Mouse (Mus musculus): ENCODE results near the gene Dennd5a.

Gene Dennd5a

GRCm38 (mm10) chr7:109891786-109892185, 68.5 kb downstream of the Dennd5a start:
- ATAC-seq (ENCODE audit: insufficient number of reproducible peaks, low FRiP score, low TSS enrichment), result no peak

DNA sequence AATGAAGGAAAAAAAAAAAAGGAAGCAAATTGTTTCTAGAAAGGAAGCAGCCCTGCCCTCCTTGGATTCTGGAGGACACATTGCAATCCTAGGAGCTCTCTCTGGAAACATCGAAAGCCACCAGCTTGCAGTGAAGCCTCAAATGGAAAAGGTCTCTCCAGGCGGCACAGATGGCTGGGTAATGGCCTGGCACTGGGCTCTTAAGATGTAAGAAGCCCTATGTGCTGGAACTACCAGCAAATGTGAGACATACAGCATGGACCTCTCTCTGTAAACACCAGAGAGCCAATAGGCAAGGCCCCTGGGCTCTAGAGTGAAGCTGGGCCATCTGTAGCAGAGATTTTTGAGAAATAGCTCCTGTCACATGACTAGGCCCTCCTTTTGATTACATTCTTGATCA, 70.0 kb downstream of the Dennd5a start:
- ATAC-seq (ENCODE audit: insufficient number of reproducible peaks, low FRiP score, low TSS enrichment), result peak; percentile 69; the same call in 1 of the 2 replicates

DNA sequence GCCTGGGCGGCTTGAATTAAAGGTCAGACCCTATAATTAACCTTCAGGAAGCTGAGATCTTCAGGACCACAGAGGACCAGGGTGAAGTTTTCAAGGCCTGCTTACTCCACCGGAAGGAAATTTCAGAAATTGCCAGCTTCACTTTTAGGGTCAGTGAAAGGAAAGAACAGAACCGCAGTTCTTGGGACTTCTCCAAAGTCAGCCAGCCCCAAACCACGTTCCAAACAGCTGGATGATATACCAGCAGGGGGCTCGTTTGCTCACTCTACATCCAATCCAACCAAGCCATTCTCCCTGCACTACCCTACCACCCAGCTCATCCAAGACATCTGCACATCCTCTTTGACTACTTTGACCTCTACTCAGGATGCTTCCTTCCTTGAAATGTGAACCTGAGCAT, 71.0 kb downstream of the Dennd5a start:
- ATAC-seq (ENCODE audit: insufficient number of reproducible peaks, low FRiP score, low TSS enrichment), result no peak

- no peak for ATAC-seq (ENCODE audit: insufficient number of reproducible peaks, low FRiP score, low TSS enrichment)
These were observed 74.0 kb downstream of the Dennd5a start for GRCm38 (mm10) chr7:109886249-109886648.

- no peak for ATAC-seq (ENCODE audit: insufficient number of reproducible peaks, low FRiP score, low TSS enrichment)
These were observed 77.7 kb downstream of the Dennd5a start for GRCm38 (mm10) chr7:109882574-109882973.

GRCm38 (mm10) chr7:109881561-109882099, 78.6 kb downstream of the Dennd5a start:
- ATAC-seq (ENCODE audit: insufficient number of reproducible peaks, low FRiP score, low TSS enrichment), result no peak

- no peak for ATAC-seq (ENCODE audit: insufficient number of reproducible peaks, low FRiP score, low TSS enrichment)
These were observed 81.1 kb downstream of the Dennd5a start for GRCm38 (mm10) chr7:109879158-109879557.

- no peak for ATAC-seq (ENCODE audit: insufficient number of reproducible peaks, low FRiP score, low TSS enrichment)
These were observed 84.2 kb downstream of the Dennd5a start for GRCm38 (mm10) chr7:109876085-109876484.

GRCm38 (mm10) chr7:109875598-109875997, 84.7 kb downstream of the Dennd5a start:
- ATAC-seq (ENCODE audit: insufficient number of reproducible peaks, low FRiP score, low TSS enrichment), result no peak

DNA sequence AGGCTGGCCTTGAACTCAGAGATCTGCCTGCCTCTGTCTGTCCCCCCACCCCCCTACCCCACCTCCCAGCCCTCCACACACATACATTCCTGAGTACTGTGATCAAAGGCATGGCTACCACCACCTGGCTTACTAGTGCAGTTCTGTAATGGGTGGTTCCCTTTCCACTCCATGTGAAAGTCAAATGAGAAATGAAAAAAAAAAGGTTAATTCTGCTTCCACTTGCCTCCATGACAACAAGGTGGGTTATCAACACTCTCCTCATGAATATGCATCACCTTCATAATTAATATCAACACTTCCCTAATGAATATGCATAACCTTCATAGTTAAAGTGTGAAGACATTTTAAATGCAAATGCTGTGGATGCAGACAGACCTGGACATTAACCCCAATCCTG, 85.2 kb downstream of the Dennd5a start:
- no peak for ATAC-seq (ENCODE audit: insufficient number of reproducible peaks, low FRiP score, low TSS enrichment)

DNA sequence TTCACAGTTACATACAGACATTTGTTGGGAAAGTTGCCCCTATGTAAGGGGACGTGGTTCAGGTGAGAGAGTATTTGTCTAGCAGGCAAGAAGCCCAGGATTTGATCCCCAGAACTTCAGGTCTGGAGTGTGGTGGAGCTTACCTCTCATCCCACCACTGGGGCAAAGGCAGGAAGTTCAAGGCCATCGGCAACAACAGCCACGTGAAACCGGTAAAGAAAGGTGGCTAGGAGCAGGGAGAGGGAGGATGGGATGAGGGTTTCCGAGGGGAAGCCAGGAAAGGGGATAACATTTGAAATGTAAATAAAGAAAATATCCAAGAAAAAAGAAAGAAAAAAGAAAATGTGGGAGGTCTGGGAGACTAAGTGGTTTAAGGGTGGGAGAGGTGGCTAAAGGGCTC, 87.1 kb downstream of the Dennd5a start:
- no peak for ATAC-seq (ENCODE audit: insufficient number of reproducible peaks, low FRiP score, low TSS enrichment)

DNA sequence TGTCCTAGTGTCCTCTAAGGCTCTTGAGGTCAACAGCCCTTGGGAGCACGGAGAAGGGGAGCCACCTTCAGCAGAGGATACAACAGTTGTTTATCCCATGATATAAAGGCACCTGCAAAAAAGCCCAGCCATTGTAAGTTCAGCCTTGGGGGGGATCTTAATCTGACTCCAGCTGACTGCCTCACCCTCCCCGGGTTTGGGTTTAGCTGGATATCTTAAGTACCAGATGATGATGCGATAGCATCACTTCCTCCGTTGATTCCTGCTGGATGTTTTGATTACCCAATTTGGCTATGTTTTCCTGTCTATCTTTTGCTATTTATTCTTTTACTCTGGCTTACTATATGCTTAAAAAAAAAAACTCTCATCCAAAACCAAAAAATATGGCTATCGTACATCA, 89.0 kb downstream of the Dennd5a start:
- no peak for ATAC-seq (ENCODE audit: insufficient number of reproducible peaks, low FRiP score, low TSS enrichment)

- no peak for ATAC-seq (ENCODE audit: insufficient number of reproducible peaks, low FRiP score, low TSS enrichment)
These were observed 91.8 kb downstream of the Dennd5a start for GRCm38 (mm10) chr7:109868498-109868897.

- no peak for ATAC-seq (ENCODE audit: insufficient number of reproducible peaks, low FRiP score, low TSS enrichment)
These were observed 93.6 kb downstream of the Dennd5a start for GRCm38 (mm10) chr7:109866643-109867042.

- no peak; the same call in 1 of the 2 replicates for ATAC-seq (ENCODE audit: insufficient number of reproducible peaks, low FRiP score, low TSS enrichment)
These were observed 94.7 kb downstream of the Dennd5a start, which contains the start of gene Scube2 for GRCm38 (mm10) chr7:109865370-109866229. Gene Scube2, minus strand, starts transcription at chr7:109865679.

DNA sequence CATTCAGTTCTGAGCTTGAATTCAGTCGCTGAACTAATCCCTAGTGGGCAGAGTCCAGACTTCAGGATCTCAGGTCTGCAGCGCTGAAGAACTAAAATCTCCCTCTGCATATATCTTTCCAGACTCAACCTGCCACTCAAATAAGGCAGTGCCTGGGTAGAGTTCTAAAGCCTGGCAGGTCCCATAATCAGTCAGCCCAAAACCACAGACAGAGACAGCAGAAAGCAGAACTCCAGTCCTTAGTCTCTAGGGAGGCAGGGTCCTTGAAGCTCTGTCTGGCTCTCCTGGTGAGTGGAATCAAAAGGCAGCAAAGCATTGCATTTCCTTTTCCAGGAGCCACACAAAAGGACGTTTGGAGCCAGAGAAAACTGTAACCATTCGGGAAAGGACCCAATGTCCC, 96.7 kb downstream of the Dennd5a start:
- ATAC-seq (ENCODE audit: insufficient number of reproducible peaks, low FRiP score, low TSS enrichment), result no peak

GRCm38 (mm10) chr7:109860162-109860561, 100.1 kb downstream of the Dennd5a start:
- ATAC-seq (ENCODE audit: insufficient number of reproducible peaks, low FRiP score, low TSS enrichment), result no peak

DNA sequence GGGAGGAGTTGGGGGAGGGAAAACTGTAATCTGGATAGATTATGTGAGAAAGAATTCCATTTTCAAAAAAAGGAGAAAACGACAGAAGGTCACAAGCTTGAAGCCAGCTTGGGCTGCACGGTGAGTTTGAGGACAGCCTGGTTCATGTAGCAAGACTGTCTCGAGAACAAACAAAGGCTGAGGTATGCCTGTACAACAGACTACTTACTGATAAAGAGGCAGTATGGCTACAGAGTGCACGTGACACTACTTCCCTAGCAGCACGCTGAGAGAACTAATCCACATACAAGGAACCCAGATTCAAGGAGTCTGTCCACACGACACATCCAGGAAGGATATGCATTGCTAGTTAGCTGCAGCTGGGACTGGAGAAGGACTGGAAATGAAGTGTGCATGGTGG, 100.9 kb downstream of the Dennd5a start:
- no peak for ATAC-seq (ENCODE audit: insufficient number of reproducible peaks, low FRiP score, low TSS enrichment)

- peak; percentile 76 for ATAC-seq (ENCODE audit: insufficient number of reproducible peaks, low FRiP score, low TSS enrichment)
These were observed 107.5 kb downstream of the Dennd5a start for GRCm38 (mm10) chr7:109852752-109853212.

- ATAC-seq (ENCODE audit: insufficient number of reproducible peaks, low FRiP score, low TSS enrichment), result no peak
These were observed 108.3 kb downstream of the Dennd5a start for GRCm38 (mm10) chr7:109852017-109852416.

DNA sequence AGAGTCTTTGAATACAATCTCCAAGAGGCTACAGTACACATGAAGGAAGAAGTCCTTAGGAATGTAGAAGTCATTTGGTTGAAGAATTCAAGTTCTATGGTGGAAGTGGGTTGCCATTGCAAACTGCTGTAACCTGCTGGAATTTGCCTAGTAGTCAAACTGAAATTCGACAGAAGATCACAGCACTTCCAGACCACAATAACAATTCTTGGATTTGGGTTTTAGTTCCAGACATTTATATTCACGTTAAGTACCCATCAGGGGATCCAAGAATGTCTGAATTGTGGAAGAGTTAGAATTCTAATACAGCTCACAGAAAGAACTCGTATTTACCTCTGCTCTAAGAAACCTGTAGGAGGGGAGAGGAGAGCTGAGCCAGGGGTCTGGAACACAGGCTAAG, 109.7 kb downstream of the Dennd5a start:
- no peak for ATAC-seq (ENCODE audit: insufficient number of reproducible peaks, low FRiP score, low TSS enrichment)
